Mouse (Mus musculus) layer of hippocampus, adult 9-11 months (tissue): ENCODE measurements around the gene Inhbb.

Source experiments
- DNase-seq: peaks from one replicate; pipeline ENCODE4 v3.0.0; 2022

Gene Inhbb

DNA sequence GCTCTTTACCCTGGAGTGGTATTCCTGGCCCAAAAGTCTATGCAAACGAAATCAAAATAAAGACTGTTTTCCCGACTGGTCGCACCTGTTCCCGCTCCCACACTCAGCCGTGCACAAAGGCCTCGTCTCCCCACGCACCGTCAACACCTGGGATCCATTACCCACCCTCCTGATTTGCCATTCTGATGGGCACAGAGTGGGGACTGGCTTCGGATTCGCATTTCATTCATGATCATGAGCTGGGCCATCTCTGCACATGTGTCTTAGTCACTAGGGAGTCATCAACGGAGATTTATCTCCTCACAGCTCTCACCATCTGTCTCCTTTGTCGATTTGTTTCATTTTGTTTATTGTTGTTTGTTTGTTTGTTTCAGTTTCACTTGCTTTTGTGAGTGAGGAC lies 54.5 kb downstream of the Inhbb start:
- no peak for DNase-seq

DNA sequence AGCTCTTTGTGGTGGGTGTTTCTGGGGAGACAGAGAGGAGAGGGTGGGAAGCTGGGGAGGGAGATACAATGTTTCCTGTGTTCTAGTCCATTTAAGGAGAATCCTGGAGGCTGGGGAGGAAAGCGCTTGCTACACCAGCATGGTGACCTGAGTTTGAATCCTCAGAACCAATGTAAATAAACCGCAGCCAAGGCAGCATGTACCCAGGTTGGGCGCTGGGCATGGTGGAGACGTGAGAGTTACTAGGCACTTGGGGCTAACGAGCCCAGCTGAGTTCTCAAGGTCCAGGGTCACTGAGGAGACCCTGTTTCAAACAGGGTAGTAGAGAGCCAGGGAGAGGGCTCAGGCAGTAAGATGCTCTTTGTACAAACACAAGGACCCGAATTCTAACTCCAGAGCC lies 55.7 kb downstream of the Inhbb start:
- no peak for DNase-seq
